Mouse (Mus musculus): ENCODE measurements around the gene Grin3a. TPM values are rescaled to one million over a fixed set of nuclear protein-coding genes. Genes with fewer than 3 reads are reported as not detected.
"Not testable (repeated sequence)": the region's sequence is repeated elsewhere in the genome, so short reads cannot be mapped to it uniquely, and the experiment has no call there.

Gene Grin3a
- polyA plus RNA-seq, 1 experiment from 2014 or later: 0.60 TPM

DNA sequence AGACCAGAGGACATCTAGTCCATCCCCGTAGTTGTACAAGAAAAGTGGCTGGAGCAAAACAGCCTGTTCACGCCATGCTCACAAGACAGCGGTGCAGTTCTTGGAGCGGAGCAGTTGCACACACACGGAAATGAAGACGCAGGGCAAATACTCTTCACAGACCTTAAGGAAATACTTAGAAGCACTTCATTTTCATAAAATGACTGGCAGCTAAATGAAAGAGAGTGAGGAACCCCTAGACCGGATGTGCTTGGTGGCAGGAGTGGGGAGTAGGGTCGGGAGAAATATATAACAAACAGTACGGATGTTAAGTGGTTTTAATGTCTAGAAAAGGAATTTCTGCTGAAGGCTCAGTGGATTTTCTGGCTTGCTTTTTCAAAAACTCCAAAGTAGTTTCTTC is 183.9 kb downstream of the Grin3a start:
- peaks cover 54% of the 10 kb centered on the region for H3K36me3 ChIP-seq
- H3K4me1 ChIP-seq: peaks cover 2% of the 10 kb centered on the region
- no peaks in the 10 kb centered on the region for H3K9me3 ChIP-seq (replicated peaks)
- H3K4me3 ChIP-seq: no peak overlapping the region
- DNase-seq (ENCODE audit: low spot score): no peak
- 97% methylated on average over 9 of the region's 9 CpGs for WGBS
- H3K27me3 ChIP-seq (ENCODE audit: low read depth, poor library complexity, severe bottlenecking): no peaks in the 10 kb centered on the region
- no peak overlapping the region for H3K27ac ChIP-seq

DNA sequence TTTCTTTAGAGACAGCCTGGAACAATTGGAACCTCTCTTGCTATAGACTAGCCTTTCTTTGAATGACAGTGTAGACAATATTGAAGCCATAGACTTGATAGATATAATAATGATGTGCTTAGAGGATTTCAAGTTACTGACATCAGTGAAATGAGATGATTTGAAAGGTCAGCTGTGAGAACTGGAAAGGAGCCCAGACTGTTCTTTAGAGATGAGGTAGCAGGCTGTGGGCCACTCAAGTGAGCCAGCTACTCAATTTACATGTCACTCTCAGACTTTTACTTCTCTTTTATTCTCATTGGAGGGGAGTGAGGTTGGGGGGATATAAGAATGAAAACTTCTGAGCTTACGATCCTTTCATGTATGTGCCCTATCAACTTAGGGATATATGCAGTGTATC is 186.1 kb downstream of the Grin3a start:
- WGBS: 100% methylated on average over 1 of the region's 1 CpGs
- Histone ChIP-seq H3K4me3 (no peak overlapping the region), H3K27ac (no peak overlapping the region), H3K9me3 (replicated peaks) (no peaks in the 10 kb centered on the region), H3K36me3 (peaks cover 74% of the 10 kb centered on the region), H3K27me3 (ENCODE audit: low read depth, poor library complexity, severe bottlenecking) (no peaks in the 10 kb centered on the region), H3K4me1 (no peaks in the 10 kb centered on the region)
- no peak for DNase-seq (ENCODE audit: low spot score)

- H3K4me1 ChIP-seq: no peaks in the 10 kb centered on the region
- no peak for DNase-seq (ENCODE audit: low spot score)
- no peaks in the 10 kb centered on the region for H3K27me3 ChIP-seq (ENCODE audit: low read depth, poor library complexity, severe bottlenecking)
- H3K36me3 ChIP-seq: peaks cover 95% of the 10 kb centered on the region
- no peak overlapping the region for H3K4me3 ChIP-seq
- WGBS: 78% methylated on average over 2 of the region's 2 CpGs
- no peak overlapping the region for H3K27ac ChIP-seq
- no peaks in the 10 kb centered on the region for H3K9me3 ChIP-seq (replicated peaks)
Measured at GRCm38 (mm10) chr4:49639913-49640312, 205.6 kb downstream of the Grin3a start.

GRCm38 (mm10) chr4:49637821-49638220 is 207.7 kb downstream of the Grin3a start:
- WGBS: 95% methylated on average over 11 of the region's 11 CpGs
- no peak for DNase-seq (ENCODE audit: low spot score)
- H3K36me3 ChIP-seq: peaks cover 89% of the 10 kb centered on the region

DNA sequence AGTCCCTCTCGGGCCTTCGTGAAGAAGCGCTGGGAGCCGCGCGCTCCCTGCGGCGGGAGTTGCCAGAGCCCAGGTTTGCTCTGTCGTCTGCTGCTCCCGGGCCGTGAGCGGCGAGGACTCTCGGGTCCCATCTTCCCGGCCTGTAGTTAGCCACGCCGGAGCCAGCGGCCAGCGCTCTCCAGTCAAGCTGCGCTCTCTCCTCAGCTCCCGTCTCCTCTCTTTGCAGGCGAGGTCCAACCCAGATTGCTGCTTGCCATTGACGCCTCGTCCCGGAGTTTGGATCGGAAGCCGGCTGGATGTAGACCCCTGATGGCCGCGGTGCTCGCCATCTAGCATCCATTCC is 213.4 kb downstream of the Grin3a start:
- Histone ChIP-seq H3K36me3 (peaks cover 37% of the 10 kb centered on the region), H3K4me1 (peaks cover 11% of the 10 kb centered on the region; the same call in 1 of the 2 replicates), H3K27ac (peak overlapping the region; percentile 91), H3K9me3 (replicated peaks) (no peaks in the 10 kb centered on the region), H3K27me3 (ENCODE audit: low read depth, poor library complexity, severe bottlenecking) (no peaks in the 10 kb centered on the region), H3K4me3 (peak overlapping the region; percentile 89)
- 0% methylated on average over 30 of the region's 30 CpGs for WGBS
- DNase-seq (ENCODE audit: low spot score): no peak

More at GRCm38 (mm10) chr4:49637821-49638220, 207.7 kb downstream of the Grin3a start:
- H3K4me1 ChIP-seq: peaks cover 8% of the 10 kb centered on the region; the same call in 1 of the 2 replicates
- H3K4me3 ChIP-seq: no peak overlapping the region
- no peak overlapping the region for H3K27ac ChIP-seq
- no peaks in the 10 kb centered on the region for H3K27me3 ChIP-seq (ENCODE audit: low read depth, poor library complexity, severe bottlenecking)
- H3K9me3 ChIP-seq (replicated peaks): no peaks in the 10 kb centered on the region

GRCm38 (mm10) chr4:49631319-49632138 is 214.0 kb downstream of the Grin3a start, which contains the start of gene Rnf20:
Gene Rnf20 (plus strand): TSS chr4:49632006.
- peak; percentile 96 for DNase-seq (ENCODE audit: low spot score)
- Histone ChIP-seq H3K9me3 (replicated peaks) (no peaks in the 10 kb centered on the region), H3K27me3 (ENCODE audit: low read depth, poor library complexity, severe bottlenecking) (no peaks in the 10 kb centered on the region), H3K4me3 (peak within 1 kb of the TSS; percentile 89), H3K4me1 (peaks cover 11% of the 10 kb centered on the region; the same call in 1 of the 2 replicates), H3K27ac (peak within 1 kb of the TSS; percentile 91), H3K36me3 (peaks cover 31% of the 10 kb centered on the region)
- 4% methylated on average over 37 of the region's 37 CpGs for WGBS

- WGBS: 77% methylated on average over 5 of the region's 5 CpGs
- Histone ChIP-seq H3K36me3 (peaks cover 5% of the 10 kb centered on the region), H3K4me3 (no peak overlapping the region), H3K27me3 (ENCODE audit: low read depth, poor library complexity, severe bottlenecking) (no peaks in the 10 kb centered on the region), H3K9me3 (replicated peaks) (no peaks in the 10 kb centered on the region), H3K27ac (no peak overlapping the region), H3K4me1 (peaks cover 11% of the 10 kb centered on the region; the same call in 1 of the 2 replicates)
- DNase-seq (ENCODE audit: low spot score): no peak
Measured at GRCm38 (mm10) chr4:49628941-49629340, 216.6 kb downstream of the Grin3a start.

GRCm38 (mm10) chr4:49626973-49627372 is 218.6 kb downstream of the Grin3a start:
- Histone ChIP-seq H3K4me3 (no peak overlapping the region), H3K9me3 (replicated peaks) (no peaks in the 10 kb centered on the region), H3K27ac (no peak overlapping the region), H3K27me3 (ENCODE audit: low read depth, poor library complexity, severe bottlenecking) (no peaks in the 10 kb centered on the region), H3K36me3 (no peaks in the 10 kb centered on the region), H3K4me1 (no peaks in the 10 kb centered on the region)
- 8% methylated on average over 3 of the region's 3 CpGs for WGBS
- peak; percentile 77 for DNase-seq (ENCODE audit: low spot score)

- H3K9me3 ChIP-seq (replicated peaks); H3K4me1 ChIP-seq; H3K27me3 ChIP-seq (ENCODE audit: low read depth, poor library complexity, severe bottlenecking); H3K27ac ChIP-seq; DNase-seq (ENCODE audit: low spot score); H3K4me3 ChIP-seq; H3K36me3 ChIP-seq: not testable (repeated sequence)
- 87% methylated on average over 4 of the region's 4 CpGs for WGBS
Measured at GRCm38 (mm10) chr4:49624969-49625368, 220.6 kb downstream of the Grin3a start.

DNA sequence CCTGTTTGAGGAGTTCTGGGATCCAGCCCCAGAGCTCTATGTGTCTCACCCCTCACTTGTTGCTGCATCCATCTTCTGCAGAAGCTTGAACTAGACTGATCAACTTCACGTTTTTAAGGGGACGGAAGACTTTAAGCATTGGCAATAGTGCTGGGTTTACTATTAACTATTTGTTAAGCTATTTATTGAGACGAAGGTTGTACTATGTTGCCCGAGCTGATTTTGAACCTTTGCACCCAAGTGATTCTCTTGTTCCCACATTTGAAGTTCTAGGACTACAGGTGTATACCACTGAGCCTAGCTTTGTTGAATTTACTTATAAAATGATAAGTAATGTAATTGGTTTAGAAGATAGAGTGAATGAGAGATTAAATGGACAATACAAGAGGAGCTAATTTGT is 221.6 kb downstream of the Grin3a start:
- Histone ChIP-seq H3K27me3 (ENCODE audit: low read depth, poor library complexity, severe bottlenecking) (no peaks in the 10 kb centered on the region), H3K27ac (no peak overlapping the region), H3K4me3 (no peak overlapping the region), H3K4me1 (no peaks in the 10 kb centered on the region), H3K36me3 (no peaks in the 10 kb centered on the region), H3K9me3 (replicated peaks) (no peaks in the 10 kb centered on the region)
- no peak for DNase-seq (ENCODE audit: low spot score)
- 90% methylated on average over 4 of the region's 4 CpGs for WGBS

DNA sequence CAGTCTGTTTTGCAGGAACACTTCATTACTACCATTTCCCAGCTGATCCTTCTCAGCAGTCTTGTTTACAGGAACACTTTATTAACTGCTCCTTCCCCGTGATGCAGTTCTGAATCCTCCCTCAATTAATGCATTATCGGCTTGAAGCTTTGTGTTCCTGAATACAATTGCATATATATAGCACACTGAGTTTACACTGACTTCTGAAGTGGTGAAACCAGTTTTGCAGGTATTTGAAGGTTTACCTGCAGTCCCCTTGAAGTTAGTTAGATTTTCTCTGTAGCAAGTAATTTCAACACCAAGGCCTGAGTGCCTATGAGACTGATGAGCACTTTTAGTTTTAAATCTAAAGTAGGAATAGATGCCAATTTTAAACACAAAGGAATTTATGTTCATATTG is 223.3 kb downstream of the Grin3a start:
- Histone ChIP-seq H3K4me1 (no peaks in the 10 kb centered on the region), H3K36me3 (no peaks in the 10 kb centered on the region), H3K27me3 (ENCODE audit: low read depth, poor library complexity, severe bottlenecking) (no peaks in the 10 kb centered on the region), H3K27ac (no peak overlapping the region), H3K9me3 (replicated peaks) (no peaks in the 10 kb centered on the region), H3K4me3 (no peak overlapping the region)
- 80% methylated on average over 2 of the region's 2 CpGs for WGBS
- DNase-seq (ENCODE audit: low spot score): no peak

GRCm38 (mm10) chr4:49619861-49620260 is 225.7 kb downstream of the Grin3a start:
- H3K4me1 ChIP-seq: not testable (repeated sequence)
- 93% methylated on average over 7 of the region's 7 CpGs for WGBS

DNA sequence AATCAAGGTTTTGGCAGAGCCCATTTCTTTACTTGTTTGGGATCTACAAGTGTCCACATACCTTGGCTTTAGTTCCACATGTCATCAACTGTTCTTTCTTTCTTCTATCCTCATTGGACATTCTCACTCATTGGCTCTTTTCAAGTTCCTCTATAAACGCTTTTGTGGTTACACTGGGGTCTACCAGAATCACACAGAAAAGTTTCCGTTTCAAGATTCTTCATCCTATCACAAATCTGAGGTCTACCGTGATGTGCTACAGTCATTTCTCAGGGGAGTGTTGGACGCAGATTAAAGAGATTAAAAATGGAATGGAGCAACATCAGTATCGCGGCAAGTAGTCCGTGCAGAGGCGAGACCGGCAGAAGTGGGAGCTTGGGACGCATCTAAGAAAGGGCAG is 228.6 kb downstream of the Grin3a start:
- Histone ChIP-seq H3K4me3 (no peak overlapping the region), H3K4me1 (no peaks in the 10 kb centered on the region), H3K36me3 (no peaks in the 10 kb centered on the region), H3K27me3 (ENCODE audit: low read depth, poor library complexity, severe bottlenecking) (no peaks in the 10 kb centered on the region), H3K9me3 (replicated peaks) (no peaks in the 10 kb centered on the region), H3K27ac (no peak overlapping the region)
- 95% methylated on average over 10 of the region's 10 CpGs for WGBS
- DNase-seq (ENCODE audit: low spot score): no peak

More at GRCm38 (mm10) chr4:49619861-49620260, 225.7 kb downstream of the Grin3a start:
- H3K36me3 ChIP-seq; H3K27ac ChIP-seq; H3K4me3 ChIP-seq; H3K9me3 ChIP-seq (replicated peaks); DNase-seq (ENCODE audit: low spot score); H3K27me3 ChIP-seq (ENCODE audit: low read depth, poor library complexity, severe bottlenecking): not testable (repeated sequence)

All from limb, embryonic 10.5 days (tissue).